Mouse (Mus musculus): ENCODE results near the gene Mybphl.

GRCm38 (mm10) chr3:108392793-108393192 is 28.1 kb downstream of the Mybphl start:
- TF ChIP-seq POLR2A (IDR thresholded peaks at IDR 0.05; ENCODE audit: insufficient read depth, low read depth, low read length) (no peak), CTCF (IDR thresholded peaks at IDR 0.05; ENCODE audit: insufficient read depth, low read depth, low read length) (no peak)
